23 mouse cellular contexts compared by ENCODE assay signal in genomic region chr5:117455546-117455945, GRCm38 (mm10). TPM values are rescaled to one million over a fixed set of nuclear protein-coding genes. Genes with fewer than 3 reads are reported as not detected.
"Had no signal": no experiment of that assay in that cellular context is flagged by ENCODE, and none has a peak within 500 bp of the region (broad histone marks: within the 10 kb centered on the region; RNA-seq: fewer than 3 reads in every experiment).

No protein-coding gene starts in this region.

- H3K4me3 ChIP-seq: kidney, embryonic 15.5 days; limb, embryonic 10.5 days; limb, embryonic 13.5 days; liver, embryonic 12.5 days; liver, embryonic 15.5 days; lung, embryonic 15.5 days; megakaryocyte, embryonic 14.5 days; midbrain, embryonic 15.5 days; neural tube, embryonic 13.5 days had no signal

- H3K27me3 ChIP-seq: kidney, embryonic 15.5 days; limb, embryonic 13.5 days; liver, embryonic 12.5 days; liver, embryonic 15.5 days; lung, embryonic 15.5 days; midbrain, embryonic 15.5 days; neural tube, embryonic 13.5 days had no signal

- H3K4me1 ChIP-seq: limb, embryonic 13.5 days; lung, embryonic 15.5 days; megakaryocyte, embryonic 14.5 days; midbrain, embryonic 15.5 days had no signal

- H3K27ac ChIP-seq: kidney, embryonic 15.5 days; limb, embryonic 10.5 days; limb, embryonic 13.5 days; liver, embryonic 12.5 days; liver, embryonic 15.5 days; lung, embryonic 15.5 days; midbrain, embryonic 15.5 days; neural tube, embryonic 13.5 days; stomach, postnatal 0 days had no signal

- DNase-seq: kidney, adult 8-10 months; kidney, postnatal 10 days; kidney, postnatal 36 days; liver; lung, adult 18-20 months; lung, postnatal 10 days; lung, postnatal 36 days; retina, postnatal 1 day; right cerebral cortex, postnatal 4 days; thymus, adult 2 months; thymus, postnatal 14 days; thymus, postnatal 4 days had no signal

- H3K9me3 ChIP-seq: kidney, embryonic 15.5 days; limb, embryonic 10.5 days; limb, embryonic 13.5 days; liver, embryonic 12.5 days; liver, embryonic 15.5 days; lung, embryonic 15.5 days; midbrain, embryonic 15.5 days; neural tube, embryonic 13.5 days had no signal

- ATAC-seq: liver, embryonic 12.5 days; midbrain, embryonic 15.5 days had no signal

- H3K36me3 ChIP-seq: kidney, embryonic 15.5 days; limb, embryonic 10.5 days; limb, embryonic 13.5 days; liver, embryonic 12.5 days; liver, embryonic 15.5 days; lung, embryonic 15.5 days; midbrain, embryonic 15.5 days; neural tube, embryonic 13.5 days had no signal

- H3K9ac ChIP-seq: kidney, embryonic 15.5 days; limb, embryonic 13.5 days; liver, embryonic 12.5 days; liver, embryonic 15.5 days; lung, embryonic 15.5 days; midbrain, embryonic 15.5 days; neural tube, embryonic 13.5 days had no signal

- H3K4me2 ChIP-seq: kidney, embryonic 15.5 days; limb, embryonic 13.5 days; liver, embryonic 12.5 days; liver, embryonic 15.5 days; lung, embryonic 15.5 days; midbrain, embryonic 11.5 days; midbrain, embryonic 15.5 days; neural tube, embryonic 13.5 days had no signal

RNA-seq across cellular contexts. Expression of gene Ksr2, which starts 41.7 kb away (rescaled TPM):
- polyA plus RNA-seq: limb, embryonic 10.5 days; liver, embryonic 12.5 days had no signal
